Mouse (Mus musculus): ENCODE measurements around the gene Tgtp2. TPM values are rescaled to one million over a fixed set of nuclear protein-coding genes. Genes with fewer than 3 reads are reported as not detected.

The Tgtp2 gene
- polyA plus RNA-seq, 1 experiment from 2014 or later: 2.2 TPM

DNA sequence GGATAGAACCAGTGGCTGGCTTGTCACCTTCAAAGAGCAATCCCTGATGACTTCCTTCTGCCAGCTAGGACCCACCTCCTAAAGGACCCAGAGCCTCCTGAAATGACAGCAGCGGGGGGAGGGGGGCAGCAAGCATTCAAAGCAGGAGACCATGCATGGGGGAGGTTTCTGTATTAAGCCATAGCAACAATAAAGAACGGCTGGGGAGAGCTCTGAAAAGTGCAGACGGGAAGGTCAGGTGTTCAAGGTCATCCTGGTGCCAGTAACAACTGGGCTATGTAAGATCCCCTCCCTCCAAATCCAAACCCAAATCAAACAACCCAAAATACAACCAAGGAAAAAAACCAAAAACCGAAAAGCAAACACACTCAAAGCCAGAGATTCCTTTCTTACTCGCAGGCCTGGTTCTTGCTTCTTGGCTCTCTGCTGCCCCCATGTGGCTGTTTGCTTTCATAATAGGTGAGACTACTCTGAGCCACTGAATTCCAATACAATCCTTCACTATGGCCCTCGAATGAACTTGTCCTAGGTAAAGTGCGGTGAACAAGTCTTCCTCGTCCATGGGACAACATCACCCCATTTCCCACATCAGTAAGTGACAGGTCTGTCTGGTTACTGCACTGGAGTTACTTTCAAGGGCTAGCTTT is 39.2 kb upstream of the Tgtp2 start:
- peak; percentile 93 for DNase-seq (ENCODE audit: low spot score)
- Histone ChIP-seq H3K27me3 (ENCODE audit: insufficient read depth, low read length) (no peaks in the 10 kb centered on the region), H3K9me3 (replicated peaks; ENCODE audit: low read length) (no peaks in the 10 kb centered on the region), H3K27ac (no peak overlapping the region), H3K36me3 (ENCODE audit: insufficient read depth, low read length) (no peaks in the 10 kb centered on the region), H3K9ac (ENCODE audit: low read depth, low read length) (no peak overlapping the region; the same call in 1 of the 2 replicates), H3K4me2 (ENCODE audit: low read length) (peak overlapping the region; percentile 14; the same call in 1 of the 2 replicates), H3K4me3 (replicated peaks; ENCODE audit: low read depth, low read length) (no peak overlapping the region), H3K4me1 (replicated peaks; ENCODE audit: insufficient read depth, low read length) (no peaks in the 10 kb centered on the region)
- TF ChIP-seq CTCF (IDR thresholded peaks at IDR 0.05; ENCODE audit: low read depth): peak; percentile 94
- WGBS: 10% methylated on average over 8 of the region's 8 CpGs
- ATAC-seq (replicated peaks; ENCODE audit: low FRiP score, low read depth): peak; percentile 45; the same call in 1 of the 2 replicates

DNA sequence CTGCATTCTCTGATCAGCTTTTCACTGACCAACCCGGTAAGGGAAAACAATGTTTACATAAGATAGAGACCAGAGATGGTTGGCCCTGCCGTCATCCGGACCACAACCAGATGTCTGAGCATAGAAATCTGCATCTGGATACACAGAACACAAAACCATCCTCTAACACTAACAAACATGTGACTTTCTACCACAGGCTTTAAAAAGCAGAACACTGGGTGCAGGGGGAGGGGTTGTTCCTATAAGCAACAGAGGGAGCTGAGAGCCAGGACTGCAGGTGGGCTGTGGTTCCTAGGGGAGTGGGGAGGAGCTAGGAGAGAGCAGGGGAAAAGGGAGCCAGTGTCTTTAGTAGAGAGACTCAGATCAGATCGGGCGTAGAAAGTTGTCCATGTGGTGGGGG is 37.5 kb upstream of the Tgtp2 start:
- Histone ChIP-seq H3K9me3 (replicated peaks; ENCODE audit: low read length) (no peaks in the 10 kb centered on the region), H3K9ac (ENCODE audit: low read depth, low read length) (no peak overlapping the region), H3K4me3 (replicated peaks; ENCODE audit: low read depth, low read length) (no peak overlapping the region), H3K36me3 (ENCODE audit: insufficient read depth, low read length) (no peaks in the 10 kb centered on the region), H3K4me2 (ENCODE audit: low read length) (no peak overlapping the region), H3K27me3 (ENCODE audit: insufficient read depth, low read length) (no peaks in the 10 kb centered on the region), H3K4me1 (replicated peaks; ENCODE audit: insufficient read depth, low read length) (no peaks in the 10 kb centered on the region), H3K27ac (no peak overlapping the region)
- ATAC-seq (replicated peaks; ENCODE audit: low FRiP score, low read depth): no peak
- WGBS: 66% methylated on average over 5 of the region's 5 CpGs
- TF ChIP-seq CTCF (IDR thresholded peaks at IDR 0.05; ENCODE audit: low read depth): no peak
- no peak for DNase-seq (ENCODE audit: low spot score)

DNA sequence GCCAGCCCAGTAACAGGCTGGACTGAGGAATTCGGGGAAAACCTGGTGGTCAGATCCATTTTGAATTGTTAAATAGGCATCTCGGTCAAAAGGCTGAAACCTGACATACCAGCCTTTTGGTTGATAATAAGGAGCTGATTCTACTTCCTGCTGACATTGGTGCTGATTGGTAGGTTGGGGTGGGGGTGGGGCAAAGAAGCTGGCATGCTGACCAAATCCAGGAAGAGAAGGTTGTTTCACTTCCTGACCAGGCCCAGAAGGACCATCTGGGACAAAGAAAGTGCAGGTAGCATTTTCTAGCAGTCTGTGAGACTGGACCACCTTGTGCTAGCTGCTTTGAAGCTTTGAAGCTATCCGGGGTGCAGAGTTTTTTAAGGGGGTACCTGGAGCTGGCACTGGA is 36.4 kb upstream of the Tgtp2 start:
- no peak for ATAC-seq (replicated peaks; ENCODE audit: low FRiP score, low read depth)
- Histone ChIP-seq H3K9me3 (replicated peaks; ENCODE audit: low read length) (no peaks in the 10 kb centered on the region), H3K27me3 (ENCODE audit: insufficient read depth, low read length) (no peaks in the 10 kb centered on the region), H3K9ac (ENCODE audit: low read depth, low read length) (no peak overlapping the region), H3K27ac (no peak overlapping the region), H3K4me3 (replicated peaks; ENCODE audit: low read depth, low read length) (no peak overlapping the region), H3K36me3 (ENCODE audit: insufficient read depth, low read length) (no peaks in the 10 kb centered on the region), H3K4me2 (ENCODE audit: low read length) (no peak overlapping the region), H3K4me1 (replicated peaks; ENCODE audit: insufficient read depth, low read length) (no peaks in the 10 kb centered on the region)
- DNase-seq (ENCODE audit: low spot score): no peak
- no peak for TF ChIP-seq CTCF (IDR thresholded peaks at IDR 0.05; ENCODE audit: low read depth)
- WGBS: 90% methylated on average over 3 of the region's 3 CpGs

DNA sequence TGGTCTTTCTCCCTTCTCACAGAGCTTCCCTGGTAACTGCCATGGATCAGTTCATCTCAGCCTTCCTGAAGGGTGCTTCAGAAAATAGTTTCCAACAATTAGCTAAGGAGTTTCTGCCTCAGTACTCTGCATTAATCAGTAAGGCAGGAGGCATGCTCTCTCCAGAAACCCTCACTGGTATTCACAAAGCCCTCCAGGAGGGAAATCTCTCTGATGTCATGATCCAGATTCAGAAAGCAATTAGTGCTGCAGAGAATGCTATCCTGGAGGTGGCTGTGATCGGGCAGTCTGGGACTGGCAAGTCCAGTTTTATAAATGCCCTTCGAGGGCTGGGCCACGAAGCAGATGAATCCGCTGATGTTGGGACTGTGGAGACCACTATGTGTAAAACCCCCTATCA is 31.4 kb upstream of the Tgtp2 start:
- no peak for TF ChIP-seq CTCF (IDR thresholded peaks at IDR 0.05; ENCODE audit: low read depth)
- ATAC-seq (replicated peaks; ENCODE audit: low FRiP score, low read depth) (no peak), DNase-seq (ENCODE audit: low spot score) (no peak)
- WGBS: 84% methylated on average over 4 of the region's 4 CpGs
- no peak overlapping the region for H3K4me3 ChIP-seq (replicated peaks; ENCODE audit: low read depth, low read length)
- H3K36me3 ChIP-seq (ENCODE audit: insufficient read depth, low read length): no peaks in the 10 kb centered on the region
- no peak overlapping the region for H3K4me2 ChIP-seq (ENCODE audit: low read length)
- no peaks in the 10 kb centered on the region for H3K27me3 ChIP-seq (ENCODE audit: insufficient read depth, low read length)
- no peaks in the 10 kb centered on the region for H3K9me3 ChIP-seq (replicated peaks; ENCODE audit: low read length)
- H3K4me1 ChIP-seq (replicated peaks; ENCODE audit: insufficient read depth, low read length): no peaks in the 10 kb centered on the region
- no peak overlapping the region for H3K9ac ChIP-seq (ENCODE audit: low read depth, low read length)
- no peak overlapping the region for H3K27ac ChIP-seq

DNA sequence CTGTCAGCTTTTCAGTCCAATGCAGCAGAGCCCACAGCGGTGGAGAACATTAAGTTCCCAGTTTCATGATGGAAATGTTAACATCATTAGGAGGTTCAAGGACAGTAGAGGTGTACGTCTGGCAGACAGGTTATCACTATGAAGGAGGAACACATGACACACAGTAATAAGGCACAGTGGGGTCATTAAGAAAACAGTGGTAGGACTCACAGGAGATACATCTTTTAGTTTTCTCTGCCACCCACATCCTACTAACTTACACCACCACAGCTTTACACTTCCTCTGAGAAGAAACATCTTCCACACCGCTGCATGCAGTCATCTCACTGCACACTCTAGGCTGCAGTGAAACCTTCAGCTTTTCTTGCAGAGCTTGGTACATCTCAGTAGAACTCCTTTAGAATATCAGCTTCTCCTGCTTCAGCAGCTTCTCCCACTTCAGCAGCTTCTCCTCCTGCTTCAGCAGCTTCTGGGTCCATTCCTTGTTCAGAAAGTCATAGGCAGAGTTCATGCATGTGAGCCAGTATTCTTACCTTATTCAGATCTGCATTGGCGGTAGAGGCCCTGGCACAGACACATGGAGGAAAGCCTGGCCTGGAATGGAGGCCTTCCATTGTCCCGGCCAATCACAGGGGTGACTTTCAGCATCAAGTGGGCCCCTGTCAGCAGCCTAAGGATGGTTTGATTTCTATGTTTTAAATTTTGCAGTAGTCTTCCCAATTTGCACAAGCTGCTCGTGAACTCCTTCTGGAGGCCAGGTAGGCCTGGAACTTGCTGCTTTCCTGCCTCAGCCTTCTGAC is 30.1 kb upstream of the Tgtp2 start:
- 86% methylated on average over 6 of the region's 6 CpGs for WGBS
- Histone ChIP-seq H3K4me3 (replicated peaks; ENCODE audit: low read depth, low read length) (no peak overlapping the region), H3K27me3 (ENCODE audit: insufficient read depth, low read length) (no peaks in the 10 kb centered on the region), H3K4me2 (ENCODE audit: low read length) (no peak overlapping the region), H3K4me1 (replicated peaks; ENCODE audit: insufficient read depth, low read length) (no peaks in the 10 kb centered on the region), H3K9me3 (replicated peaks; ENCODE audit: low read length) (no peaks in the 10 kb centered on the region), H3K27ac (no peak overlapping the region), H3K36me3 (ENCODE audit: insufficient read depth, low read length) (no peaks in the 10 kb centered on the region), H3K9ac (ENCODE audit: low read depth, low read length) (no peak overlapping the region)
- ATAC-seq (replicated peaks; ENCODE audit: low FRiP score, low read depth) (no peak), DNase-seq (ENCODE audit: low spot score) (no peak)
- no peak for TF ChIP-seq CTCF (IDR thresholded peaks at IDR 0.05; ENCODE audit: low read depth)

DNA sequence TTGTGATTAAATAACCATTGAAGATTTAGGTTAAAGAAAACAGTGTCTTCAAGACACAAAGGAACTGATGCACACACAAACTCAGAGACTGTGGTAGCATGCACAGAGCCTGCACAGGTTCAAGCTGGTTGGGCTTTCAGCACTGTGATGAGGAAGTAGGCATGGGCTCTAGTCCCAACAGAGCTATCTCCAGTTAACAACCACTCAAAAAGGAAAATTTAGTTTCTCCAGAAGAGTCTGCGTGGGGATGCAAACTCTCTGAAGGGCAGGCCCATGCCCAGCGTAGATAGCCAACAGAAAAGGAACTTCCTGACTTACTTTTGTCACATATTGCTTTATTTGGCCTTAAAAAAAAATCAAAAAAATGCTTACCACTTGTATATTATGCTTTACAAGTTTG is 28.8 kb upstream of the Tgtp2 start:
- Histone ChIP-seq H3K36me3 (ENCODE audit: insufficient read depth, low read length) (no peaks in the 10 kb centered on the region), H3K9ac (ENCODE audit: low read depth, low read length) (no peak overlapping the region), H3K27ac (no peak overlapping the region), H3K4me3 (replicated peaks; ENCODE audit: low read depth, low read length) (no peak overlapping the region), H3K27me3 (ENCODE audit: insufficient read depth, low read length) (no peaks in the 10 kb centered on the region), H3K4me1 (replicated peaks; ENCODE audit: insufficient read depth, low read length) (no peaks in the 10 kb centered on the region), H3K4me2 (ENCODE audit: low read length) (no peak overlapping the region), H3K9me3 (replicated peaks; ENCODE audit: low read length) (no peaks in the 10 kb centered on the region)
- DNase-seq (ENCODE audit: low spot score) (no peak), ATAC-seq (replicated peaks; ENCODE audit: low FRiP score, low read depth) (no peak)
- TF ChIP-seq CTCF (IDR thresholded peaks at IDR 0.05; ENCODE audit: low read depth): no peak
- 85% methylated on average over 2 of the region's 2 CpGs for WGBS
